Mouse (Mus musculus) CH12.LX (cell line): ENCODE data around the gene Col9a3. TPM values are rescaled to one million over a fixed set of nuclear protein-coding genes. Genes with fewer than 3 reads are reported as not detected.

ENCODE experiments used
- DNase-seq: peaks from one replicate; pipeline ENCODE4 v3.0.0-alpha.2; 2013; ENCODE audit errors: extremely low read depth
- H3K27ac ChIP-seq: 2 replicates; pipeline ENCODE4 v1.5.1; 2012; ENCODE audit warnings: low read depth, mild to moderate bottlenecking, control low read depth, moderate library complexity; ENCODE audit not compliant: insufficient read depth
- H3K27me3 ChIP-seq: replicated peaks from 2 replicates; pipeline ENCODE3; 2012; ENCODE audit warnings: inconsistent platforms
- H3K36me3 ChIP-seq, 2 experiments: replicated peaks in 1 of 2; 2 replicates each; pipeline versions ENCODE3 to v1.6.1; 2012; ENCODE audit warnings: inconsistent platforms in 1 of 2, low read length in 1 of 2, mild to moderate bottlenecking in 1 of 2, mixed read lengths in 1 of 2, moderate library complexity in 1 of 2; ENCODE audit not compliant: control insufficient read depth in 1 of 2, insufficient read depth in 1 of 2
- H3K4me1 ChIP-seq, 2 experiments: 2 replicates each; pipeline ENCODE4 v1.6.1; 2012; ENCODE audit warnings: inconsistent platforms in 1 of 2, moderate library complexity in 1 of 2; ENCODE audit not compliant: insufficient read depth in 2 of 2, control insufficient read depth in 1 of 2
- H3K4me2 ChIP-seq: 2 replicates; pipeline ENCODE4 v1.6.1; 2012; ENCODE audit warnings: low read depth, mild to moderate bottlenecking, control low read depth; ENCODE audit not compliant: poor library complexity, insufficient read depth, severe bottlenecking
- H3K4me3 ChIP-seq, 3 experiments: fragments of 150-350 bp in 1 of 3; sonication (generic) in 1 of 3; replicated peaks in 1 of 3; 2 replicates each; pipeline versions ENCODE3 to v1.5.1; 2011 to 2012; ENCODE audit warnings: low read depth in 2 of 3, low read length in 2 of 3, mild to moderate bottlenecking in 2 of 3, moderate library complexity in 2 of 3, control low read depth in 1 of 3, improper control_type of control experiment in 1 of 3, inconsistent platforms in 1 of 3, mixed read lengths in 1 of 3; ENCODE audit not compliant: poor library complexity in 1 of 3
- H3K79me2 ChIP-seq: replicated peaks from 2 replicates; pipeline ENCODE4 v1.6.1; 2012; ENCODE audit warnings: mild to moderate bottlenecking, moderate library complexity; ENCODE audit not compliant: control insufficient read depth, poor library complexity, insufficient read depth, severe bottlenecking; ENCODE audit errors: extremely low read depth
- H3K9ac ChIP-seq: 2 replicates; pipeline ENCODE4 v1.6.1; 2012; ENCODE audit warnings: low read depth, mild to moderate bottlenecking, control low read depth, moderate library complexity; ENCODE audit not compliant: insufficient read depth
- H3K9me3 ChIP-seq: replicated peaks from 2 replicates; pipeline ENCODE3; 2012; ENCODE audit warnings: low read length, inconsistent platforms, mixed read lengths
- BHLHE40 ChIP-seq: IDR thresholded peaks from 2 replicates; pipeline ENCODE4 v1.6.1; 2011; ENCODE audit warnings: mild to moderate bottlenecking, low read depth, low read length, improper control_type of control experiment
- CTCF ChIP-seq, 2 experiments: IDR thresholded peaks in 1 of 2; conservative IDR thresholded peaks in 1 of 2; 2 replicates each; pipeline ENCODE4 v1.5.1; 2011 to 2012; ENCODE audit warnings: low read depth in 2 of 2, low read length in 2 of 2, improper control_type of control experiment in 1 of 2, inconsistent platforms in 1 of 2, mild to moderate bottlenecking in 1 of 2, moderate library complexity in 1 of 2
- ETS1 ChIP-seq: conservative IDR thresholded peaks from 2 replicates; pipeline ENCODE4 v1.6.1; 2012; ENCODE audit warnings: low read depth, mild to moderate bottlenecking, inconsistent platforms, low read length, improper control_type of control experiment, moderate library complexity
- GABPA ChIP-seq: IDR thresholded peaks from 2 replicates; pipeline ENCODE4 v1.6.1; 2012; ENCODE audit warnings: low read depth, low read length, improper control_type of control experiment, inconsistent platforms; ENCODE audit not compliant: insufficient replicate concordance
- KAT2A ChIP-seq: IDR thresholded peaks from 2 replicates; pipeline ENCODE4 v1.6.1; 2012; ENCODE audit warnings: low read length, improper control_type of control experiment, inconsistent platforms; ENCODE audit not compliant: insufficient replicate concordance
- NRF1 ChIP-seq: IDR thresholded peaks from 2 replicates; pipeline ENCODE4 v1.6.1; 2014; ENCODE audit warnings: low read depth, mild to moderate bottlenecking, inconsistent platforms, low read length, improper control_type of control experiment, moderate library complexity
- POLR2A ChIP-seq: IDR thresholded peaks from 2 replicates; pipeline ENCODE4 v1.6.1; 2011; ENCODE audit warnings: low read depth, mild to moderate bottlenecking, improper control_type of control experiment, low read length
- POLR2AphosphoS2 ChIP-seq: IDR thresholded peaks from 2 replicates; pipeline ENCODE4 v1.6.1; 2011; ENCODE audit warnings: low read depth, low read length, improper control_type of control experiment
- RAD21 ChIP-seq: IDR thresholded peaks from 2 replicates; pipeline ENCODE4 v1.6.1; 2011; ENCODE audit warnings: low read depth, mild to moderate bottlenecking, low read length, improper control_type of control experiment, moderate library complexity
- RCOR1 ChIP-seq: conservative IDR thresholded peaks from 2 replicates; pipeline ENCODE4 v1.6.1; 2012; ENCODE audit warnings: low read depth, mild to moderate bottlenecking, inconsistent platforms, low read length, improper control_type of control experiment
- SMC3 ChIP-seq: IDR thresholded peaks from 2 replicates; pipeline ENCODE4 v1.6.1; 2011; ENCODE audit warnings: low read depth, low read length, improper control_type of control experiment
- TBP ChIP-seq: conservative IDR thresholded peaks from 2 replicates; pipeline ENCODE4 v1.6.1; 2011; ENCODE audit warnings: low read depth, low read length, improper control_type of control experiment
- UBTF ChIP-seq: IDR thresholded peaks from 2 replicates; pipeline ENCODE4 v1.6.1; 2012; ENCODE audit warnings: low read depth, mild to moderate bottlenecking, inconsistent platforms, low read length, improper control_type of control experiment, moderate library complexity
- USF2 ChIP-seq: conservative IDR thresholded peaks from 2 replicates; pipeline ENCODE4 v1.6.1; 2011; ENCODE audit warnings: low read depth, low read length, improper control_type of control experiment
- ZC3H11A ChIP-seq: IDR thresholded peaks from 2 replicates; pipeline ENCODE4 v1.6.1; 2012; ENCODE audit warnings: low read depth, mild to moderate bottlenecking, inconsistent platforms, low read length, improper control_type of control experiment
- ZKSCAN1 ChIP-seq: IDR thresholded peaks from 2 replicates; pipeline ENCODE4 v1.6.1; 2012; ENCODE audit warnings: low read depth, inconsistent platforms, low read length, improper control_type of control experiment, borderline replicate concordance
- ZMIZ1 ChIP-seq: IDR thresholded peaks from 2 replicates; pipeline ENCODE4 v1.6.1; 2012; ENCODE audit warnings: low read depth, mild to moderate bottlenecking, inconsistent platforms, low read length, improper control_type of control experiment
- ZNF384 ChIP-seq: IDR thresholded peaks from 2 replicates; pipeline ENCODE4 v1.6.1; 2012; ENCODE audit warnings: low read depth, low read length, improper control_type of control experiment, inconsistent platforms
- dilution Hi-C: fragments of 300-500 bp; cut with MboI; formaldehyde crosslinking; loops from 2 replicates; pipeline ENCODE4 v1.14.3; 2020; ENCODE audit warnings: low sequenced_read_pairs; ENCODE audit not compliant: extremely low pct_unique_long_range_greater_than_20kb, extremely low pct_ligation_motif_present
- in situ Hi-C: fragments of 300-500 bp; cut with MboI; formaldehyde crosslinking; loops from 3 replicates; pipeline ENCODE4 v1.14.3; 2019; ENCODE audit warnings: low sequenced_read_pairs, low pct_ligation_motif_present, low pct_unique_long_range_greater_than_20kb, mixed read lengths
- polyA plus RNA-seq: library from polyadenylated mRNA; unstranded; fragments of >175 nt; gene quantifications from 2 replicates; pipeline ENCODE4 v1.2.1, GENCODE M21; 2012; ENCODE audit warnings: low read depth; ENCODE audit not compliant: insufficient read length
- total RNA-seq, 2 experiments: library from RNA; depleted of rRNA; stranded (reverse); fragments of 300-350 nt in 1 of 2; fragments of >200 nt in 1 of 2; gene quantifications; 2 replicates each; pipeline ENCODE4 v1.2.3; 2012 to 2014

The Col9a3 gene
- total and polyA plus RNA-seq, 3 experiments: 0.56 to 1.9 (median 0.87) TPM

DNA sequence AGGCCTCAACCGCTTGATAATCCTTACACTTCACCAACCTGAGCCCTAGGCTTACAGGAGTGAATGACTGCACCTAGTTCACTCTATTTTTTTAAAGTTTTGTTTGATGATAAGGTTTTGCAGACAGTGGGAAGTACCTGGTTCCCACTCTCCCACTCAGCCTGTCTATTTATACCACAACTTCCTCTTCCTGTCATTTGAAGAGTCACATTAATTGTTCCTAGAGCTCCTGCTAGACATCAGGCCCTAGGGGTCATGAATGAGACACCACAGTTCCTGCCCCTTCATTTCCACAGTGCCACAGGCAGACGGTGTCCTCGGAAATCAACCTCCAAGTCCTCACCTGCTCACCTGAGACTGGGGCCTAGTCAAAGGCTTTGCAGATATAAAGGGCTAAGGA, 41.1 kb upstream of the Col9a3 start:
- in situ Hi-C loops: no loop called here
- dilution Hi-C loops: no loop called here

DNA sequence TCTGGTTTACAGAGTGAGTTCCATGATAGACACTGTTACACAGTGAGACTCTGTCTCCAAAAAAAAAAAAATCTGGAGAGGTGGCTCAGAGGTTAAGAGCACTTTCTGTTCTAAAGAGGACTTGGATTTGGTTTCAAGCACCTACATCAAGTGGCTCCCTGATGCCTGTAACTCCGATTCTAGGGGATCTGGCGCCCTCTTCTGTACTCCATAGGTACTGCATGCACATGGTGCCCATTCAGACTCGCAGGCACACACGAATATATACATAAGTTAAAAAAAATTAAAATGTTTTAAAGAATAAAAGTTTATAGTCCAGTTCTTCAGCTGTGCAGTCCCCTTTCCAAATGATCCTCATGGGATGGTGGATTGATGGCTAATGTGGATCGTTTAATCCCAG, 37.3 kb upstream of the Col9a3 start:
- Histone ChIP-seq H3K9me3 (no peaks in the 10 kb centered on the region), H3K4me1 (peaks cover 15 to 32% of the 10 kb centered on the region in 2 experiments), H3K9ac (no peak overlapping the region), H3K79me2 (no peaks in the 10 kb centered on the region)
- TF ChIP-seq USF2: no peak
- TF ChIP-seq ETS1: no peak
- peak; percentile 65 to 67; a peak in 3 of 4 replicates for TF ChIP-seq CTCF (conservative IDR thresholded peaks at IDR 0.05 in 1 of 2, IDR thresholded peaks at IDR 0.05 in 1 of 2; ENCODE audit: low read depth in 2 of 2, low read length in 2 of 2)
- no peak for TF ChIP-seq TBP
- TF ChIP-seq RAD21: peak; percentile 49
- TF ChIP-seq SMC3: peak; percentile 37
- no peak for TF ChIP-seq BHLHE40
- TF ChIP-seq RCOR1: no peak
- no peak for TF ChIP-seq ZC3H11A
- TF ChIP-seq KAT2A: no peak
- no peak for TF ChIP-seq ZNF384
- TF ChIP-seq, all 38 proteins: peak for 3
- no peaks in the 10 kb centered on the region for H3K27me3 ChIP-seq
- H3K36me3 ChIP-seq: no peaks in the 10 kb centered on the region
- dilution Hi-C loops: no loop called here
- no peak overlapping the region for H3K4me2 ChIP-seq
- H3K4me3 ChIP-seq: no peak overlapping the region
- H3K27ac ChIP-seq: no peak overlapping the region
- no peak for DNase-seq
- in situ Hi-C loops: no loop called here

More for the DNA sequence above, 41.1 kb upstream of the Col9a3 start:
- Histone ChIP-seq H3K4me3 (no peak overlapping the region), H3K27ac (no peak overlapping the region)
- TF ChIP-seq ZKSCAN1 (no peak), GABPA (no peak), ZC3H11A (no peak), ZNF384 (no peak), UBTF (no peak), NRF1 (no peak), BHLHE40 (no peak), POLR2AphosphoS2 (no peak), SMC3 (no peak), ZMIZ1 (no peak), POLR2A (no peak)
- TF ChIP-seq, all 38 proteins: peak for 0
- Histone ChIP-seq H3K27me3 (no peaks in the 10 kb centered on the region), H3K4me1 (peaks cover 0 to 13% of the 10 kb centered on the region in 2 experiments; a peak in 2 of 4 replicates), H3K79me2 (no peaks in the 10 kb centered on the region), H3K36me3 (no peaks in the 10 kb centered on the region), H3K4me2 (no peak overlapping the region), H3K9ac (no peak overlapping the region), H3K9me3 (no peaks in the 10 kb centered on the region)
- DNase-seq: no peak
